Mouse (Mus musculus) embryonic facial prominence, embryonic 11.5 days (tissue): ENCODE results near the gene Aurka. TPM values are rescaled to one million over a fixed set of nuclear protein-coding genes. Genes with fewer than 3 reads are reported as not detected.

Source experiments
- ATAC-seq: fragments of 200-750 bp; cut with Nextera tagmentation; replicated peaks from 2 replicates; pipeline ENCODE4 v1.8.0; 2017; ENCODE audit warnings: low read depth; ENCODE audit not compliant: insufficient number of reproducible peaks, low FRiP score, low TSS enrichment
- DNase-seq: peaks from one replicate; pipeline ENCODE4 v3.0.0-alpha.2; 2015; ENCODE audit warnings: low spot score
- H3K27ac ChIP-seq: fragments of 300-500 bp; sonication (generic); replicated peaks from 2 replicates; pipeline ENCODE4 v1.5.1; 2014; ENCODE audit warnings: mild to moderate bottlenecking, low read depth, low read length, control low read depth
- H3K27me3 ChIP-seq: fragments of 300-500 bp; sonication (generic); 2 replicates; pipeline ENCODE4 v1.6.1; 2014; ENCODE audit warnings: mild to moderate bottlenecking, low read length, moderate library complexity, mixed read lengths; ENCODE audit not compliant: control insufficient read depth, insufficient read depth
- H3K36me3 ChIP-seq: fragments of 300-500 bp; sonication (generic); replicated peaks from 2 replicates; pipeline ENCODE4 v1.6.1; 2014; ENCODE audit warnings: low read depth, mild to moderate bottlenecking, low read length, moderate library complexity, mixed read lengths; ENCODE audit not compliant: control insufficient read depth, insufficient read depth
- H3K4me1 ChIP-seq: fragments of 300-500 bp; sonication (generic); 2 replicates; pipeline ENCODE4 v1.6.1; 2014; ENCODE audit warnings: low read length, mixed read lengths; ENCODE audit not compliant: control insufficient read depth, insufficient read depth
- H3K4me2 ChIP-seq: fragments of 300-500 bp; sonication (generic); 2 replicates; pipeline ENCODE4 v1.6.1; 2014; ENCODE audit warnings: low read depth, mild to moderate bottlenecking, control low read depth, low read length, moderate library complexity
- H3K4me3 ChIP-seq: fragments of 300-500 bp; sonication (generic); 2 replicates; pipeline ENCODE4 v1.5.1; 2014; ENCODE audit warnings: low read depth, low read length, control low read depth
- H3K9ac ChIP-seq: fragments of 300-500 bp; sonication (generic); replicated peaks from 2 replicates; pipeline ENCODE4 v1.6.1; 2014; ENCODE audit warnings: mild to moderate bottlenecking, control low read depth, low read length
- H3K9me3 ChIP-seq: fragments of 300-500 bp; sonication (generic); replicated peaks from 2 replicates; pipeline ENCODE4 v1.6.1; 2016; ENCODE audit warnings: mild to moderate bottlenecking, low read length, inconsistent platforms, mixed read lengths; ENCODE audit not compliant: control insufficient read depth
- whole genome bisulfite sequencing: fragments of 180-500 bp; shearing (Covaris S2); extraction: QIAGEN DNeasy Blood & Tissue Kit; methylation state at CpG from one replicate; pipeline ENCODE4 v1.1.7; 2014; 5-methylcytosine and 5-hydroxymethylcytosine counted together
- polyA plus RNA-seq: library from polyadenylated mRNA; unstranded; fragments of >200 nt; fragmentation: Nextera tagmentation; extraction: Ambion mirVana; gene quantifications from 2 replicates; pipeline ENCODE4 v1.2.1, GENCODE M21; 2014

Gene Aurka
- polyA plus RNA-seq, 1 experiment from 2014 or later: 209 TPM

GRCm38 (mm10) chr2:172311731-172312130, 58.6 kb downstream of the Aurka start:
- Histone ChIP-seq H3K27me3 (no peaks in the 10 kb centered on the region), H3K27ac (no peak overlapping the region), H3K36me3 (no peaks in the 10 kb centered on the region), H3K4me2 (no peak overlapping the region), H3K9me3 (no peaks in the 10 kb centered on the region), H3K4me3 (no peak overlapping the region), H3K4me1 (no peaks in the 10 kb centered on the region), H3K9ac (no peak overlapping the region)
- no peak for DNase-seq
- WGBS: 92% methylated on average over 9 of the region's 9 CpGs
- no peak for ATAC-seq

- H3K4me2 ChIP-seq: no peak overlapping the region
- H3K27me3 ChIP-seq: no peaks in the 10 kb centered on the region
- 78% methylated on average over 4 of the region's 4 CpGs for WGBS
- H3K4me3 ChIP-seq: no peak overlapping the region
- no peak overlapping the region for H3K9ac ChIP-seq
- no peaks in the 10 kb centered on the region for H3K9me3 ChIP-seq
- H3K4me1 ChIP-seq: no peaks in the 10 kb centered on the region
- no peak overlapping the region for H3K27ac ChIP-seq
- DNase-seq (no peak), ATAC-seq (no peak)
- no peaks in the 10 kb centered on the region for H3K36me3 ChIP-seq
Observed at GRCm38 (mm10) chr2:172306544-172306943, 63.8 kb downstream of the Aurka start.

Other genes with a start within 250 kb of the Aurka start
- gene Mc3r, start 122.0 kb downstream of the Aurka start, polyA plus RNA-seq: not detected in 2 replicates
- 24.2 and 25.0 TPM in 2 replicates for gene Fam210b, start 25.0 kb downstream of the Aurka start, polyA plus RNA-seq
- 49.6 and 51.6 TPM in 2 replicates for gene Cstf1, start 146 bp upstream of the Aurka start, polyA plus RNA-seq
- gene Cass4, start 23.3 kb upstream of the Aurka start, polyA plus RNA-seq: 0.17 and 0.34 TPM in 2 replicates
- 79.4 and 80.9 TPM in 2 replicates for gene Rtf2, start 70.0 kb upstream of the Aurka start, polyA plus RNA-seq
- gene Gcnt7, start 88.1 kb upstream of the Aurka start, polyA plus RNA-seq: 0.22 and 0.49 TPM in 2 replicates
- gene Fam209, start 102.0 kb upstream of the Aurka start, polyA plus RNA-seq: 0.32 and 0.63 TPM in 2 replicates
- gene Tfap2c, start 179.1 kb upstream of the Aurka start, polyA plus RNA-seq: 16.5 and 17.9 TPM in 2 replicates